Mouse (Mus musculus): ENCODE results near the gene Fmnl3. TPM values are rescaled to one million over a fixed set of nuclear protein-coding genes. Genes with fewer than 3 reads are reported as not detected.
A peak's percentile ranks its signal among the peaks of the same experiment; 100 is the strongest.

The Fmnl3 gene
- polyA plus RNA-seq, 1 experiment from 2014 or later: 8.0 TPM

DNA sequence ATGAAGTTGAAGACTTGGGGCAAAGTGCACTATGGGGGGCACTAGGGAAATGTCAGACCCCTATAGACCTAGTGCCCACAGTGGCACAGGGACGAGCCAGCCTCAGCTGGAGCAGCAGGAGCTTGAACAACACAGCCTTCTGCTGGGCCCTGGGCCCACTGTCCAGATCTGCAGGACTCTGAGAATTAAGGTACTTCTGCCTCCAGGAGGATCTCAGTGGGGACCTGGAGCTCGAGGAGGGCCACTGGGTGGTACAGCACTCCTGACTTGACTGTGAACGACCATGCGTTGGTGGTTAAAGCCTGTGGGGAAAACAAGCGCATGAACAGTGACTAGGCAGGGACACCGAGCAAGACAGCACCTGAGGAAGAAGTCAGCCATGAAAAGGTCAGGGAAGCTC lies 52.2 kb downstream of the Fmnl3 start:
- Histone ChIP-seq H3K4me3 (ENCODE audit: low read depth, low read length) (no peak overlapping the region), H3K36me3 (ENCODE audit: control insufficient read depth, insufficient read depth, low read length) (peaks cover 38% of the 10 kb centered on the region), H3K27ac (replicated peaks) (peak overlapping the region; percentile 74), H3K4me1 (replicated peaks; ENCODE audit: control insufficient read depth, insufficient read depth) (no peaks in the 10 kb centered on the region), H3K9me3 (ENCODE audit: control insufficient read depth, low read length) (no peaks in the 10 kb centered on the region), H3K9ac (ENCODE audit: low read length) (no peak overlapping the region), H3K27me3 (ENCODE audit: control insufficient read depth, insufficient read depth, low read length) (no peaks in the 10 kb centered on the region), H3K4me2 (replicated peaks; ENCODE audit: low read depth) (no peak overlapping the region)
- WGBS: 87% methylated on average over 6 of the region's 6 CpGs
- DNase-seq (ENCODE audit: low spot score): no peak
- no peak for ATAC-seq (ENCODE audit: low FRiP score, low TSS enrichment)
- no peak for TF ChIP-seq EP300 (optimal IDR thresholded peaks at IDR 0.05)
- TF ChIP-seq CTCF (IDR thresholded peaks at IDR 0.05; ENCODE audit: low read depth): no peak

- TF ChIP-seq CTCF (IDR thresholded peaks at IDR 0.05; ENCODE audit: low read depth) (peak; percentile 45), EP300 (optimal IDR thresholded peaks at IDR 0.05) (no peak)
- H3K4me2 ChIP-seq (replicated peaks; ENCODE audit: low read depth): no peak overlapping the region
- H3K27ac ChIP-seq (replicated peaks): peak overlapping the region; percentile 74; the same call in 1 of the 2 replicates
- H3K36me3 ChIP-seq (ENCODE audit: control insufficient read depth, insufficient read depth, low read length): peaks cover 38% of the 10 kb centered on the region
- ATAC-seq (ENCODE audit: low FRiP score, low TSS enrichment) (peak; percentile 50; the same call in 1 of the 2 replicates), DNase-seq (ENCODE audit: low spot score) (no peak)
- no peaks in the 10 kb centered on the region for H3K9me3 ChIP-seq (ENCODE audit: control insufficient read depth, low read length)
- no peaks in the 10 kb centered on the region for H3K27me3 ChIP-seq (ENCODE audit: control insufficient read depth, insufficient read depth, low read length)
- no peak overlapping the region for H3K4me3 ChIP-seq (ENCODE audit: low read depth, low read length)
- H3K9ac ChIP-seq (ENCODE audit: low read length): peak overlapping the region; percentile 41; the same call in 1 of the 2 replicates
- no peaks in the 10 kb centered on the region for H3K4me1 ChIP-seq (replicated peaks; ENCODE audit: control insufficient read depth, insufficient read depth)
- 62% methylated on average over 2 of the region's 2 CpGs for WGBS
These were observed 53.0 kb downstream of the Fmnl3 start for GRCm38 (mm10) chr15:99317267-99317651.

GRCm38 (mm10) chr15:99316314-99317266 lies 53.7 kb downstream of the Fmnl3 start:
- TF ChIP-seq EP300 (optimal IDR thresholded peaks at IDR 0.05): no peak
- peak; percentile 91 for TF ChIP-seq CTCF (IDR thresholded peaks at IDR 0.05; ENCODE audit: low read depth)
- H3K4me3 ChIP-seq (ENCODE audit: low read depth, low read length): no peak overlapping the region
- peaks cover 36% of the 10 kb centered on the region for H3K36me3 ChIP-seq (ENCODE audit: control insufficient read depth, insufficient read depth, low read length)
- no peaks in the 10 kb centered on the region for H3K9me3 ChIP-seq (ENCODE audit: control insufficient read depth, low read length)
- WGBS: 63% methylated on average over 16 of the region's 16 CpGs
- peak; percentile 72 for DNase-seq (ENCODE audit: low spot score)
- H3K4me2 ChIP-seq (replicated peaks; ENCODE audit: low read depth): no peak overlapping the region
- ATAC-seq (ENCODE audit: low FRiP score, low TSS enrichment): peak; percentile 57; the same call in 1 of the 2 replicates
- no peak overlapping the region for H3K9ac ChIP-seq (ENCODE audit: low read length)
- peak overlapping the region; percentile 31; the same call in 1 of the 2 replicates for H3K27ac ChIP-seq (replicated peaks)
- H3K27me3 ChIP-seq (ENCODE audit: control insufficient read depth, insufficient read depth, low read length): no peaks in the 10 kb centered on the region
- H3K4me1 ChIP-seq (replicated peaks; ENCODE audit: control insufficient read depth, insufficient read depth): no peaks in the 10 kb centered on the region

DNA sequence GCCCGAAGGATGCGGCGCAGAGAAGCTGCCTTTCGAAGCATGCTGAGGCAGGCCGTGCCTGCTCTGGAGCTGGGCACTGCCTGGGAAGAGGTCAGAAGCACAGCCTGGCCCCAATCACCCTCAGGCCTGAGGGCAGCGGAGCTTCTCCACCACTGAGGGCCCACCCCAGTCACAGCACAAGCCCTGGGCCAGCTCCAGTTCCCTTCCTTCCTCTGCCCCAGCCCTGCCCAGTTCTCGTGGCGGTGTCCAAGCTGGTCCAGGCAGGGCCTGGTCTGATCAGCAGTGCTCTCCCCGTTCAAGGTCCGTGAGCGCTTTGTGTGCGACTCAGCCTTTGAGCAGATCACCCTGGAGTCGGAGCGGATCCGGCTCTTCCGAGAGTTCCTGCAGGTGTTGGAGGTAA lies 55.4 kb downstream of the Fmnl3 start:
- H3K36me3 ChIP-seq (ENCODE audit: control insufficient read depth, insufficient read depth, low read length): peaks cover 40% of the 10 kb centered on the region
- WGBS: 87% methylated on average over 16 of the region's 16 CpGs

GRCm38 (mm10) chr15:99310617-99311016 lies 59.7 kb downstream of the Fmnl3 start:
- no peaks in the 10 kb centered on the region for H3K27me3 ChIP-seq (ENCODE audit: control insufficient read depth, insufficient read depth, low read length)
- no peak overlapping the region for H3K4me3 ChIP-seq (ENCODE audit: low read depth, low read length)
- 84% methylated on average over 5 of the region's 5 CpGs for WGBS
- H3K9ac ChIP-seq (ENCODE audit: low read length): no peak overlapping the region
- H3K27ac ChIP-seq (replicated peaks): no peak overlapping the region
- DNase-seq (ENCODE audit: low spot score) (no peak), ATAC-seq (ENCODE audit: low FRiP score, low TSS enrichment) (no peak)
- TF ChIP-seq EP300 (optimal IDR thresholded peaks at IDR 0.05) (no peak), CTCF (IDR thresholded peaks at IDR 0.05; ENCODE audit: low read depth) (no peak)
- H3K9me3 ChIP-seq (ENCODE audit: control insufficient read depth, low read length): no peaks in the 10 kb centered on the region
- H3K36me3 ChIP-seq (ENCODE audit: control insufficient read depth, insufficient read depth, low read length): peaks cover 58% of the 10 kb centered on the region
- H3K4me2 ChIP-seq (replicated peaks; ENCODE audit: low read depth): no peak overlapping the region
- H3K4me1 ChIP-seq (replicated peaks; ENCODE audit: control insufficient read depth, insufficient read depth): no peaks in the 10 kb centered on the region

More for the DNA sequence above, 55.4 kb downstream of the Fmnl3 start:
- Histone ChIP-seq H3K4me3 (ENCODE audit: low read depth, low read length) (no peak overlapping the region), H3K4me1 (replicated peaks; ENCODE audit: control insufficient read depth, insufficient read depth) (no peaks in the 10 kb centered on the region), H3K9me3 (ENCODE audit: control insufficient read depth, low read length) (no peaks in the 10 kb centered on the region), H3K9ac (ENCODE audit: low read length) (no peak overlapping the region), H3K27ac (replicated peaks) (no peak overlapping the region), H3K4me2 (replicated peaks; ENCODE audit: low read depth) (no peak overlapping the region), H3K27me3 (ENCODE audit: control insufficient read depth, insufficient read depth, low read length) (no peaks in the 10 kb centered on the region)
- TF ChIP-seq CTCF (IDR thresholded peaks at IDR 0.05; ENCODE audit: low read depth) (no peak), EP300 (optimal IDR thresholded peaks at IDR 0.05) (no peak)
- ATAC-seq (ENCODE audit: low FRiP score, low TSS enrichment) (no peak; the same call in 1 of the 2 replicates), DNase-seq (ENCODE audit: low spot score) (no peak)

GRCm38 (mm10) chr15:99309549-99309948 lies 60.7 kb downstream of the Fmnl3 start:
- Histone ChIP-seq H3K27ac (replicated peaks) (no peak overlapping the region), H3K4me1 (replicated peaks; ENCODE audit: control insufficient read depth, insufficient read depth) (no peaks in the 10 kb centered on the region), H3K27me3 (ENCODE audit: control insufficient read depth, insufficient read depth, low read length) (no peaks in the 10 kb centered on the region), H3K9me3 (ENCODE audit: control insufficient read depth, low read length) (no peaks in the 10 kb centered on the region), H3K4me3 (ENCODE audit: low read depth, low read length) (no peak overlapping the region), H3K4me2 (replicated peaks; ENCODE audit: low read depth) (no peak overlapping the region), H3K9ac (ENCODE audit: low read length) (no peak overlapping the region), H3K36me3 (ENCODE audit: control insufficient read depth, insufficient read depth, low read length) (peaks cover 53% of the 10 kb centered on the region)
- 84% methylated on average over 9 of the region's 9 CpGs for WGBS
- TF ChIP-seq EP300 (optimal IDR thresholded peaks at IDR 0.05) (no peak), CTCF (IDR thresholded peaks at IDR 0.05; ENCODE audit: low read depth) (no peak)
- no peak for ATAC-seq (ENCODE audit: low FRiP score, low TSS enrichment)
- DNase-seq (ENCODE audit: low spot score): no peak
